Mouse (Mus musculus): ENCODE measurements around the gene Alkbh4.

DNA sequence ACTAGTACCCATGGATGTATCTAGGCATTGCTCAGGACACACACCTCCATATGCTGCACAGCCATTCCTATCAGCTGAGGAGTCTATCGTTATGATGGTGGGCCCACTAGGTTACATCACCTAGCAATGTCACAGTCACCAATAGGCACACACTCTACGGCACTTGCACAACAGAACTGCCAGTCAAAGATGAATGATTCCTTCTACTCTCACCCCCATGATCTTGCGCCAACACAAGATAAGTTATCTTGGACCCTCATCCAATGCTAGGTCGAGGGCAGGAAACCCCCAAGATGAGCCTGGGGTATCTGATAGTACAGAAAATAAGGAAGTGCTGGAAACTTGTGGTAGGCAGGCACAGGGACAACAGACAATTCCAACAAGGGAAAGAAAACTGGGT is 46.9 kb downstream of the Alkbh4 start:
- TF ChIP-seq CTCF (IDR thresholded peaks at IDR 0.05; ENCODE audit: insufficient read depth, low read length) (no peak), POLR2A (IDR thresholded peaks at IDR 0.05; ENCODE audit: borderline replicate concordance, extremely low read depth, low read depth, low read length) (no peak)

Data from lung, adult 2 months (tissue).